Mouse (Mus musculus) CD4-positive, CD25-positive, alpha-beta regulatory T cell, adult 2 months (primary cell): ENCODE results near the gene Chn1.

Source experiments
- DNase-seq: peaks from one replicate; pipeline ENCODE4 v3.0.0-alpha.2; 2012; ENCODE audit warnings: low read depth, low spot score

Gene Chn1

GRCm38 (mm10) chr2:73636387-73636786 lies 138.8 kb downstream of the Chn1 start:
- no peak for DNase-seq

GRCm38 (mm10) chr2:73631816-73632215 lies 143.3 kb downstream of the Chn1 start:
- no peak for DNase-seq

- no peak for DNase-seq
Observed at GRCm38 (mm10) chr2:73618486-73619052, 156.6 kb downstream of the Chn1 start.

GRCm38 (mm10) chr2:73616434-73617057 lies 158.6 kb downstream of the Chn1 start:
- DNase-seq = no peak

- no peak for DNase-seq
Observed at GRCm38 (mm10) chr2:73615456-73615855, 159.7 kb downstream of the Chn1 start.

- no peak for DNase-seq
Observed at GRCm38 (mm10) chr2:73614303-73614702, 160.8 kb downstream of the Chn1 start.

- no peak for DNase-seq
Observed at GRCm38 (mm10) chr2:73612941-73613340, 162.2 kb downstream of the Chn1 start.

GRCm38 (mm10) chr2:73612367-73612914 lies 162.7 kb downstream of the Chn1 start:
- DNase-seq = no peak

GRCm38 (mm10) chr2:73611798-73612197 lies 163.3 kb downstream of the Chn1 start:
- no peak for DNase-seq

- no peak for DNase-seq
Observed at GRCm38 (mm10) chr2:73609724-73610210, 165.4 kb downstream of the Chn1 start.

GRCm38 (mm10) chr2:73609067-73609723 lies 166.0 kb downstream of the Chn1 start:
- DNase-seq = no peak

GRCm38 (mm10) chr2:73608391-73608790 lies 166.8 kb downstream of the Chn1 start:
- DNase-seq = no peak

- no peak for DNase-seq
Observed at GRCm38 (mm10) chr2:73607609-73608008, 167.5 kb downstream of the Chn1 start.

GRCm38 (mm10) chr2:73607146-73607545 lies 168.0 kb downstream of the Chn1 start:
- DNase-seq = no peak

- DNase-seq = no peak
Observed at GRCm38 (mm10) chr2:73606616-73607015, 168.5 kb downstream of the Chn1 start.

GRCm38 (mm10) chr2:73605077-73605476 lies 170.1 kb downstream of the Chn1 start:
- DNase-seq = peak; percentile 36

GRCm38 (mm10) chr2:73604579-73604978 lies 170.6 kb downstream of the Chn1 start:
- DNase-seq = no peak

GRCm38 (mm10) chr2:73600650-73601049 lies 174.5 kb downstream of the Chn1 start:
- no peak for DNase-seq

- no peak for DNase-seq
Observed at GRCm38 (mm10) chr2:73597772-73598171, 177.4 kb downstream of the Chn1 start.

- no peak for DNase-seq
Observed at GRCm38 (mm10) chr2:73596786-73597185, 178.4 kb downstream of the Chn1 start.

- no peak for DNase-seq
Observed at GRCm38 (mm10) chr2:73596326-73596725, 178.8 kb downstream of the Chn1 start.

GRCm38 (mm10) chr2:73593101-73593439 lies 182.1 kb downstream of the Chn1 start:
- DNase-seq = no peak
